Mouse (Mus musculus): ENCODE data around the gene 4930438A08Rik. TPM values are rescaled to one million over a fixed set of nuclear protein-coding genes. Genes with fewer than 3 reads are reported as not detected.
"Not testable (repeated sequence)": the region's sequence is repeated elsewhere in the genome, so short reads cannot be mapped to it uniquely, and the experiment has no call there.

Gene 4930438A08Rik
- total RNA-seq, 2 experiments from 2014 or later = not detected

GRCm38 (mm10) chr11:58281970-58282496 is 7.4 kb downstream of the 4930438A08Rik start:
- DNase-seq = no peak

GRCm38 (mm10) chr11:58282518-58282917 is 7.9 kb downstream of the 4930438A08Rik start:
- DNase-seq = no peak

- DNase-seq = no peak
Measured at GRCm38 (mm10) chr11:58289992-58290682, 15.5 kb downstream of the 4930438A08Rik start.

- no peak for DNase-seq
Measured at GRCm38 (mm10) chr11:58290812-58291211, 16.2 kb downstream of the 4930438A08Rik start.

- DNase-seq = no peak
Measured at GRCm38 (mm10) chr11:58292791-58293190, 18.2 kb downstream of the 4930438A08Rik start.

DNA sequence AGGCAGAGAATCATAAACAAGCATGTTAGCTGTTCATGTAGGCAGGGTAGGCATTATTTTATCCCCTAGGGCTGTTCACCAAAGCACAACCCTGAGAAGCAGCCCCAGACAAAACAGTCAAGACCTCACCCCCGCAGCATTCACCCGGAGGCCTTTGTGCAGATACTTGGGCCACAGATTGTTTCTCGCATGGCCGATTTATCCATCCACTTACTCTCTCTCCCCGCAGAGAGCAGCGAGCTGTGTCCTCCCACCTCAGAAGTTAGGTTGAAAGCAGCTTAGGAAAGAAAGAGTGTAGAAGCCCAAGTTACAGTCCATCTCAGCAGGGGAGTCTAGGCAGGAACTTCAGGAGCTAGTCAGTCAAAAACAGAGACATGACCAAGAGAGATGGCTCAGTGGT is 22.8 kb downstream of the 4930438A08Rik start:
- no peak for DNase-seq

GRCm38 (mm10) chr11:58301057-58301456 is 26.5 kb downstream of the 4930438A08Rik start:
- peak; percentile 52 for DNase-seq

- peak; percentile 92 for DNase-seq
Measured at GRCm38 (mm10) chr11:58301837-58302754, 27.5 kb downstream of the 4930438A08Rik start.

DNA sequence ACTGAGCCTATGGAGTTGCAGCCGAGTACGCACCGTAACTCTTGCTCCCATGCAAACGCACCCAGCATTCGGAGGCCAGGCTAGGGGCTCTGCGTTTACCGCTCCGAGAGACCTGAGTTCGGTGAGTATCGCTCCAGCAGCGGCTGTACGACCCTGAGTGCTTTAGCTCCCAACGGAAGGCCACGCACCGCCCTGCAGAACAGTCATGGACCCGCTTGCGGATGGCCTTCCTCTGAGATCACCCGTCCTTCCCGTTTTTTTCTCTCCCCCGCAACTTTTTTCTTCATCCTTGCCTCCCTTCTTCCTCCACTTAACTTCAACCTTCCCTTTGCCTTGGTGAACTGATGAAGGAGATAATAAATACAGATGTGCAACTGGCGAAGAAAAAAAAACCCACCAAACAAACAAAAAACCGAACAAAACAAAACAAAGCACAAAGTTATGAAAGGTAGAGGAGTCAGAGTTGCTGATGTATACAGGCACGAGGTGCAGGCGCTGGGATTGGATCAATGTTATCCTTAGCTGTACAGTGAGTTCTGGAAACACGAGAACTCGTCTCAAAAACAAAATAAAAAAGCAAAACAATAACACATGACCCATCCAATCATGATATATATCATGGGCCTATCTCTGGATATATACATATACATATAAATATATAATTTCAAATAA is 28.3 kb downstream of the 4930438A08Rik start:
- no peak for DNase-seq

DNA sequence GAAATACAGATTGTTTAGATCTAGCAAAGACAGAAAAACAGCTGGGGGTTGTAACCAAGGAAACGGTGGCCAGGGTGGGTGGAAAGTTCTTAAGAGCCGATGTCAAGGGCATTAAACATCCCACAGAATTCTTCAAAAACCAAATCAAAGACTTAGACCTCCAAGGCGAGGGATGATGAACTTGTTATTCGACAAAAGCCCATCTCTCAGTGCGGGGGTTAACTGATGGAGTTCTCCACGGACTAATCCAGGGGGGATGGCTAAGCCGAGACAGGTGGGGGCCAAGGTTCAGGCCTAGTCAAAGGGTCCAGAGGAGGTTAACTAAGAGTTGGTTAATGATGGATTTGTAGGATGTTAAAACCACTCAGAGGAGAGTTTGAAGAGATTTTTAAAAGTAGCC is 29.0 kb downstream of the 4930438A08Rik start:
- DNase-seq = no peak

DNA sequence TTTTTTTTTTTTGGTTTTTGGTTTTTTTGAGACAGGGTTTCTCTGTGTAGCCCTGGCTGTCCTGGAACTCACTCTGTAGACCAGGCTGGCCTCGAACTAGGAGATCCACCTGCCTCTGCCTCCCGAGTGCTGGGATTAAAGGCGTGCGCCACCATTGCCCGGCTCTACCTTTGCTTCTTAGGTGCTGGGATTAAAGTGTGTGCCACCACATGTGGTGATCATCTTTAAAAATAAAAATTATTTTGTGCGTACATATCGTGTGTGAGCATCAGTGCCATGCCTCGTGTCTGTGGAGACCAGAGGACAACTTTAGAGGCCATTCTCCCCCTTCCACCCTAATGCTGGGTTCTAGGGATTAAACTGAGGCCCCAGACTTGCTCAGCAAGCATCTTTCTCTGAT is 30.7 kb downstream of the 4930438A08Rik start:
- not testable (repeated sequence) for DNase-seq

DNA sequence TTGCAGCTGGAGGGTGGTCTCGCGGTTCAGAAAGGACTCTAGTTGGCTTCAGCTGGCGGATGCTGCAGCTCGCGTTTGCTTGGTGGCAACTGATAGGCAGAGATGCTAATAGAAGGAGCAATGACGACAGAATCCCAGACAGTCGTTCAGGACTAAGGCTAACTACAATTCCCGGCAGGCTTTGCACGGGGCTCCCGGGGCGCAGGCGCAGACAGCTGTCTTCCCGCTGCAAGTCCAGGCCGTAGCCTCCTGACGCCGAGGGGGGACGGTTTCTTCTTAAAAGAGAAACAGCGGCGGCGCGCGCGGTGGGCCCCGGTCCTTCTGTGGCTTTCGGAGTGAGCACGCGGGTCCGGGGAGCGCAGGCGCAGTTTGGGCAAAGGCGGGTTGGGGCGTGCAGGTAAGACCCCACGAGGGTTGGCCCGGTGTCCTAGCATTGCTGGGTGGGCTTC is 32.3 kb downstream of the 4930438A08Rik start, which contains the start of gene Zfp692:
Zfp692 (plus strand) TSS at position 210 of the 449 bp plus-strand sequence.
- peak; percentile 93 for DNase-seq

- DNase-seq = peak; percentile 53
Measured at GRCm38 (mm10) chr11:58307411-58308080, 32.9 kb downstream of the 4930438A08Rik start.

DNA sequence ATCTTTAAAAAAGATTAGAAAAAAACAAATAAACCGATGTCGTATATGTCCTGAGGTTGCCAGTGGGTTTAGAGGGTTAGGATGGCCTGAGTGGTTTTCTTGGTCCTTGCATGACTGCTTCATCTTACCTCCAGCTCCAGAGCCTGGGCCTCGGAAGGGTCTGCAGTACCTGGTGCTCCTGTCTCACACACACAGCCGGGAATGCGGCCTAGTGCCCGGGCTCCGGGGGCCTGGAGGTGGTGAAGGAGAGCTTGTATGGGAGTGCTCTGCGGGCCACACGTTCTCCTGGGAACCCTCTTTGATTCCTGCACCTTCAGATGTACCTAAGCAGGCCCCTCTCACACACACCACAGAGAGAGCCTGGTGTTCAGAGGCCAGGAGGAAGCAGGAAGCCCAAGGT is 34.1 kb downstream of the 4930438A08Rik start:
- DNase-seq = no peak

DNA sequence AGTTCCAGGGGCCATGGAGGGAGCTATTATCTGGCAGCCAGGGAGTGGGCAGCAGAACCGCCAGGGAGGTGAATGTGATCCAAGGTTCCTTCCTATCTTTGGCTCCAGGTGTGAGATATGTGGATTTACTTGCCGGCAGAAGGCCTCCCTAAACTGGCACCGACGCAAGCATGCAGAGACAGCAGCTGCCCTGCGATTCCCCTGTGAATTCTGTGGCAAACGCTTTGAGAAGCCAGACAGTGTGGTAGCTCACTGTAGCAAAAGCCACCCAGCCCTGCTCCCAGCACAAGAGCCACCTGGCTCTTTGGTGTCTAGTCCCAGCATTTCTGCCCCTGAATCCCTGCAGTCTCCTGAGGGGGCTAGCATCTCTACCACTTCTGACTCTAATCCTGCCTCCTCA is 39.5 kb downstream of the 4930438A08Rik start:
- DNase-seq = no peak

DNA sequence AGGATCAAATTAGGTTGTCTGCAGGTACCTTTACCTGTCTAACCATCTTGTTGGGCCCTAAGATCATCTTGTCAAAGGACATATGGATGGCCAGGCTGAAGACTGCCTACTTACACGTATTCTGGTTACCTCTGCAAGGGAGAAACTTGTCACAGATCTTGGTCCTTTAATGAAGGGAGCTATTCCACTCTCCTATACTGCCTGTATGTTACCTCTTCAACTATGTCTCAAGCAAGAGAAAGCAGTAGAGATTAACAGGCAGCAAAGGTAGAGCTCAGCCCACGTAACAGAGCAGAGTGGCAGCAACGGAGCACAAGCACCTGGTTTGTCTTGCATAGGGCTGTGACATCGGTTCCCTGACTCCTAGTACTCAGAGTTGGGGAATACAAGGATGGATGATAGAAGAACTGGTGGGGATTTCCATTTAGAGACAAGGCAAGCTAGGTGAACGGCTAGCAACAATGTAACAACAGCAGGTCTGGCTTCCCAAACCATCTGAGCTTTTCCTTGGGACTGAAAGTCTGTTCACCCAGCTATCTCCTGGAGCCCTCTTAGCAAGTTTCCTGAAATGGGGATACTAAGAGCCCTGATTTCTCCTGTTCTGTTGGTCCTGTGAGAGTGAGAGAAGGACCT is 41.1 kb downstream of the 4930438A08Rik start:
- no peak for DNase-seq

DNA sequence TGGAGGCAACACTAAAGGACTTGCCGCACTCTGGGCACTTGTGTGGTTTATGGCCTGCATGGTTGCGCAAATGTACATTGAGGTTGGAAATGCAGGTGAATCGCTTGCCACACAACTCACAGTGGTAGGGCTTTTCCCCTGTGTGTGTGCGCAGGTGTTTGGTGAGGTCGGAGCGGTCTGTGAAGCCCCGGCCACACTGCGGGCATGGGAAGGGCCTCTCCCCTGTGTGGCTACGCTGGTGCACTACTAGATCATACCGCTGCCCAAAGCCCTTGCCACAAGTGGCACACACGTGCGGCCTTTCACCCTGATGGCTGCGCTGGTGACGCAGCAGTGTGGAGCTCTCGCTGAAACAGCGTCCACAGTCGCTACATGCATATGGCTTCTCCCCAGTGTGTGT is 41.7 kb downstream of the 4930438A08Rik start:
- no peak for DNase-seq

DNA sequence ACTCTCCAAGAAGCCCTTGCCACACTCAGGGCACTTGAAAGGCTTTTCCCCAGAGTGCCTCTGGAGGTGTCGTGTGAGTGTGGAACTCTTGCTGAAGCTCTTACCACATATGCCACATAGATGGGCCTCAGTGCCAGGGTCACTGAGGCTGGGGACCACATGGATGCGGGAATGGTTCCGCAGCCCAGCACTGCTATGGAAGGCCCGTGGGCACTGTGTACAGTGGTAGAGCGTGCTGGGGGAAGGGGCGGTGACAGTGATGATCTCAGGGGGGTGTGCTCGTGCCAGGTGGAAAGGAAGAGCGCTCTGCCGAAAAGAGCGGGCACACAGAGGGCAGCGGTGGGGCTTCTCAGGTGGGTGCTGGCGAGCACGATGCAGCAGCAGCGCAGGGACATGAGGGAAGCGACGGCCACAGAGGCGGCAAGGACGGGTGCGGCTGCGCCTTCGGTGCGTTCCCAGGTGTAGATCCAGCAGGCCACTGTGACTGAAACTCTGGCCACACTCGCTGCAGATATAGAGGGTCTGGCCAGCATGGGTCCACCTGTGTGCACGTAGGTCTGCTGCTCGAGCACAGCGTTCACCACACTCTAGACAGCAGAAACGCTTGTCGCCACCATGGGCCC is 42.3 kb downstream of the 4930438A08Rik start:
- no peak for DNase-seq

DNA sequence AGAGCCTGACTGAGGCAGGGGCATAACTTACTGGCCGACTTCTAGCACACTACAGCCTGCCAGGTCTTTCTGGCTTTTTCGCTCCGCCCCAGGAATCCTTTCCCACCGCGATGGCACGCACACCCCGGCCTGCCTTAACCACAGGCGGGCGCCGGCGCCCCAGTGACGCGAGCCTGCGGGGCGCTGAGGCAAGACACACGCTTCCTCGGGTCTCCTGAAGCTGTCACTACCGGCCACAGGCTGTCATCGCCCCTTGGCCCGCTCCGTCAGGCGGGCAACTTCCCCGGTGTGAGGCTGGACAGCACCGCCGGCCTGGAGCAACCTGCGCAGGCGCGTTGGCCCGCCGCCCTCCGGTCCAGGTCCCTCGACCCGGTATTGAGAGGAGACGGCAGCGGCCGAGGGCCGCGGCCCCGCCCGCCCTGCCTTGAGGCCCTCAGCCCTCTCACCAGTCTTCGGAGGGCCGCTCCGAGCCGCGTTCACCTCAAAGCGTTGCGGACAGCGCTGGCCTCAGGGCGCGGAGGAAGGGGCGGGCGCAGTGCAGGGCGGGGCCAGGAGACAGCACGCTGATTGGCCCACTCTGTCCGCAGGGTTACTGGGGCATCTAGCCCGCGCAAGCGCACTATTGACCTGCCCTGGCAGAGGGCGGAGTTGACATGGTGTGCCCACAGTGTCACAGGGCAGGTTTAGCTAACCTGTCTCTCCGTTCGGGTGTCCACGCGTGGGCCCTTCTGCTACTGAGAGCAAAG is 48.4 kb downstream of the 4930438A08Rik start:
- peak; percentile 97 for DNase-seq

Data from gastrocnemius, postnatal 25 days (tissue).